Mouse (Mus musculus) myocyte (in vitro differentiated cells): ENCODE results near the gene Snrpa. TPM values are rescaled to one million over a fixed set of nuclear protein-coding genes. Genes with fewer than 3 reads are reported as not detected.

ENCODE experiments used
- H3K27me3 ChIP-seq: one replicate; pipeline ENCODE4 v1.6.1; 2011; ENCODE audit not compliant: control insufficient read depth, insufficient read depth, insufficient read length
- H3K36me3 ChIP-seq: one replicate; pipeline ENCODE4 v1.6.1; 2011; ENCODE audit not compliant: control insufficient read depth, insufficient read depth
- H3K4me2 ChIP-seq: one replicate; pipeline ENCODE4 v1.6.1; 2011; ENCODE audit warnings: low read depth, control low read depth
- H3K4me3 ChIP-seq: one replicate; pipeline ENCODE4 v1.5.1; 2011; ENCODE audit warnings: mild to moderate bottlenecking, control low read depth, moderate library complexity
- H3K79me2 ChIP-seq: one replicate; pipeline ENCODE4 v1.6.1; 2011; ENCODE audit not compliant: control insufficient read depth, insufficient read depth
- H3ac ChIP-seq: one replicate; pipeline ENCODE4 v1.6.1; 2011; ENCODE audit not compliant: control insufficient read depth, insufficient read length
- CEBPB ChIP-seq: IDR thresholded peaks from 2 replicates; pipeline ENCODE4 v1.6.1; 2011; ENCODE audit warnings: mild to moderate bottlenecking, moderate library complexity; ENCODE audit not compliant: poor library complexity, insufficient read depth, severe bottlenecking
- E2F4 ChIP-seq: IDR thresholded peaks from one replicate; pipeline ENCODE4 v1.6.1; 2011; ENCODE audit warnings: mild to moderate bottlenecking, control low read depth, moderate library complexity; ENCODE audit not compliant: insufficient read depth
- MAX ChIP-seq: IDR thresholded peaks from one replicate; pipeline ENCODE4 v1.6.1; 2011; ENCODE audit warnings: low read depth, mild to moderate bottlenecking, control low read depth
- MYOD1 ChIP-seq, 3 experiments: IDR thresholded peaks; one replicate each; pipeline ENCODE4 v1.6.1; 2011; ENCODE audit warnings: control low read depth in 2 of 3, low read depth in 2 of 3, mild to moderate bottlenecking in 2 of 3, moderate library complexity in 1 of 3; ENCODE audit not compliant: insufficient read length in 2 of 3, control insufficient read depth in 1 of 3
- MYOG ChIP-seq, 3 experiments: IDR thresholded peaks; one replicate each; pipeline ENCODE4 v1.6.1; 2011; ENCODE audit warnings: control low read depth in 2 of 3, low read depth in 2 of 3, mild to moderate bottlenecking in 2 of 3; ENCODE audit not compliant: insufficient read length in 2 of 3, control insufficient read depth in 1 of 3, insufficient read depth in 1 of 3
- POLR2A ChIP-seq: IDR thresholded peaks from one replicate; pipeline ENCODE4 v1.6.1; 2011; ENCODE audit warnings: low read depth, mild to moderate bottlenecking, control low read depth, moderate library complexity; ENCODE audit not compliant: insufficient read length
- POLR2AphosphoS2 ChIP-seq: IDR thresholded peaks from one replicate; pipeline ENCODE4 v1.6.1; 2011; ENCODE audit warnings: low read depth, control low read depth; ENCODE audit not compliant: insufficient read length
- REST ChIP-seq: IDR thresholded peaks from one replicate; pipeline ENCODE4 v1.6.1; 2011; ENCODE audit warnings: mild to moderate bottlenecking, control low read depth, moderate library complexity; ENCODE audit not compliant: insufficient read depth, insufficient read length
- SRF ChIP-seq: IDR thresholded peaks from one replicate; pipeline ENCODE4 v1.6.1; 2011; ENCODE audit warnings: low read depth; ENCODE audit not compliant: control insufficient read depth, insufficient read length
- TCF12 ChIP-seq: IDR thresholded peaks from one replicate; pipeline ENCODE4 v1.6.1; 2011; ENCODE audit warnings: mild to moderate bottlenecking, control low read depth; ENCODE audit not compliant: poor library complexity, insufficient read depth, severe bottlenecking
- TCF3 ChIP-seq: IDR thresholded peaks from one replicate; pipeline ENCODE4 v1.6.1; 2011; ENCODE audit warnings: low read depth, control low read depth; ENCODE audit not compliant: insufficient read length
- USF1 ChIP-seq: IDR thresholded peaks from one replicate; pipeline ENCODE4 v1.6.1; 2011; ENCODE audit warnings: low read depth, mild to moderate bottlenecking, control low read depth, moderate library complexity
- polyA plus RNA-seq: library from polyadenylated mRNA; unstranded; fragments of >200 nt; fragmentation: generic; extraction: Trizol; gene quantifications from one replicate; pipeline ENCODE4 v1.2.1, GENCODE M21; 2012; ENCODE audit warnings: missing spikeins

Snrpa gene
- polyA plus RNA-seq, 1 experiment: 166 TPM

- Histone ChIP-seq H3K27me3 (no peaks in the 10 kb centered on the region), H3K4me3 (no peak overlapping the region), H3ac (no peak overlapping the region), H3K36me3 (peaks cover 6% of the 10 kb centered on the region), H3K4me2 (no peak overlapping the region), H3K79me2 (peaks cover 28% of the 10 kb centered on the region)
- no peak for TF ChIP-seq E2F4
- TF ChIP-seq POLR2AphosphoS2: no peak
These were observed 1.6 kb upstream of the Snrpa start for GRCm38 (mm10) chr7:27197634-27198033.

- no peak overlapping the region for H3K4me2 ChIP-seq
- H3ac ChIP-seq: no peak overlapping the region
- H3K4me3 ChIP-seq: peak overlapping the region; percentile 80
- peaks cover 9% of the 10 kb centered on the region for H3K36me3 ChIP-seq
- TF ChIP-seq TCF3: no peak
- no peak for TF ChIP-seq MYOG (IDR thresholded peaks at IDR 0.05; ENCODE audit: control insufficient read depth in 1 of 3, insufficient read depth in 1 of 3, insufficient read length in 2 of 3, low read depth in 2 of 3)
- no peak for TF ChIP-seq SRF
- TF ChIP-seq CEBPB: no peak
- TF ChIP-seq POLR2AphosphoS2: no peak
- no peak for TF ChIP-seq REST
- TF ChIP-seq MAX: no peak
- TF ChIP-seq USF1: no peak
- TF ChIP-seq MYOD1 (IDR thresholded peaks at IDR 0.05; ENCODE audit: control insufficient read depth in 1 of 3, insufficient read length in 2 of 3, low read depth in 2 of 3): no peak
- no peak for TF ChIP-seq TCF12
- no peak for TF ChIP-seq E2F4
- TF ChIP-seq POLR2A: no peak
- H3K79me2 ChIP-seq: peaks cover 32% of the 10 kb centered on the region
- H3K27me3 ChIP-seq: no peaks in the 10 kb centered on the region
These were observed 1.1 kb upstream of the Snrpa start for GRCm38 (mm10) chr7:27197136-27197535.

- TF ChIP-seq MYOG (IDR thresholded peaks at IDR 0.05; ENCODE audit: control insufficient read depth in 1 of 3, insufficient read depth in 1 of 3, insufficient read length in 2 of 3, low read depth in 2 of 3) (no peak), REST (no peak), MAX (no peak), USF1 (no peak), E2F4 (no peak), TCF12 (no peak), CEBPB (no peak), SRF (no peak), POLR2AphosphoS2 (no peak), MYOD1 (IDR thresholded peaks at IDR 0.05; ENCODE audit: control insufficient read depth in 1 of 3, insufficient read length in 2 of 3, low read depth in 2 of 3) (no peak), POLR2A (no peak), TCF3 (no peak)
- Histone ChIP-seq H3K27me3 (no peaks in the 10 kb centered on the region), H3K4me2 (peak overlapping the region; percentile 42), H3K4me3 (peak overlapping the region; percentile 80), H3K36me3 (peaks cover 32% of the 10 kb centered on the region), H3K79me2 (peaks cover 38% of the 10 kb centered on the region), H3ac (no peak overlapping the region)
These were observed 2.3 kb downstream of the Snrpa start for GRCm38 (mm10) chr7:27193731-27194130.

GRCm38 (mm10) chr7:27192434-27192833 lies 3.6 kb downstream of the Snrpa start:
- Histone ChIP-seq H3K4me3 (no peak overlapping the region), H3K79me2 (peaks cover 38% of the 10 kb centered on the region), H3ac (no peak overlapping the region), H3K4me2 (no peak overlapping the region), H3K27me3 (no peaks in the 10 kb centered on the region), H3K36me3 (peaks cover 37% of the 10 kb centered on the region)
- TF ChIP-seq SRF: no peak
- TF ChIP-seq TCF3: no peak
- no peak for TF ChIP-seq USF1
- no peak for TF ChIP-seq POLR2AphosphoS2
- TF ChIP-seq E2F4: no peak

GRCm38 (mm10) chr7:27189271-27189931 lies 6.7 kb downstream of the Snrpa start:
- H3K4me2 ChIP-seq: no peak overlapping the region
- no peak overlapping the region for H3K4me3 ChIP-seq
- peaks cover 27% of the 10 kb centered on the region for H3K79me2 ChIP-seq
- TF ChIP-seq USF1: no peak
- no peak for TF ChIP-seq MYOG (IDR thresholded peaks at IDR 0.05; ENCODE audit: control insufficient read depth in 1 of 3, insufficient read depth in 1 of 3, insufficient read length in 2 of 3, low read depth in 2 of 3)
- no peak for TF ChIP-seq REST
- TF ChIP-seq TCF3: no peak
- TF ChIP-seq MYOD1 (IDR thresholded peaks at IDR 0.05; ENCODE audit: control insufficient read depth in 1 of 3, insufficient read length in 2 of 3, low read depth in 2 of 3): no peak
- no peak for TF ChIP-seq MAX
- no peak for TF ChIP-seq CEBPB
- peaks cover 43% of the 10 kb centered on the region for H3K36me3 ChIP-seq
- no peak overlapping the region for H3ac ChIP-seq
- H3K27me3 ChIP-seq: no peaks in the 10 kb centered on the region
